Mouse (Mus musculus): ENCODE measurements around the gene Tle2. TPM values are rescaled to one million over a fixed set of nuclear protein-coding genes. Genes with fewer than 3 reads are reported as not detected.
A peak's percentile ranks its signal among the peaks of the same experiment; 100 is the strongest.

Tle2 gene
- polyA plus RNA-seq, 1 experiment = 164 TPM

DNA sequence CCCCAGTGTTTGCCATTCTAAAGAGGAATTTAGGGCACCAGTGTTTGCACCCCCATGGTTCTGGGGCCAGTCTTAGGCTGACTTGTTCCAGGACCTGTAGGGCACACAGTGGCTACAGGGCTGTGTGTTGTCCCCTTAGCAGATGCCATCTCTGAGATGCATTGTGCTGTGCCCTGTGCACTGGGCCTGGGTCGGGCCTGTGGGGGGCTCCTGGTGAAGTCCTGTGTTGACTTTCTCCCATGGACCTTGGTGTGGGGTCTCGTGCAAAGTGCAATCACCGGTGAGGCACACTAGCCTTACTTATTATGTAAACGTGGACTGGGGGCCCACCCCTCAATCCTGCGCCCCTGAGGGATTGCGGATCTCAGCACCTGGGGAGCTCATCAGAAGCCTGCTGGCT is 11.9 kb upstream of the Tle2 start:
- no peak overlapping the region for H3K4me3 ChIP-seq (replicated peaks; ENCODE audit: extremely low read depth, low read depth, low read length)
- TF ChIP-seq POLR2A (IDR thresholded peaks at IDR 0.05; ENCODE audit: borderline replicate concordance, extremely low read depth, low read depth, low read length) (no peak), CTCF (IDR thresholded peaks at IDR 0.05; ENCODE audit: insufficient read depth, low read length) (no peak)

DNA sequence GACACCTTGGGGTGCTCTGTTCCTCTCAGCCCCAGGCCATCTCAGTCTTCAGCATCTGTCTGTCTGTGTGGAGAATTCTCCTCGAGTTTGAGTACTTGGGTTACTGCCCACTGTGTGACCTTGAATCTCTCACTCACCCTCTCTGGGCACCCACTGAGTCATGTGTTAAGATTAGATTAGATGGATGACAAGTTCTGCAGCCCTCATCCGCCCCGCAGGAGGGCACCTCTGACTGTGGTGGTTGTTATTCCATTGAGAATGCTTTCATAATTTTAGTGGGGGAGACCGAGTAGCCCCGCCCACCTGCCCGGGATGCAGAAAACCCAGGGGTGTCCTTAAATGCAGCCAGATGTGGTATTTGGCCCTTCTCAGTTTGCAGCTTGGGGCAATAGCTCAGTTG is 10.9 kb upstream of the Tle2 start:
- DNase-seq = no peak
- WGBS = 35% methylated on average over 6 of the region's 6 CpGs
- Histone ChIP-seq H3K4me3 (replicated peaks; ENCODE audit: extremely low read depth, low read depth, low read length) (no peak overlapping the region), H3K4me1 (ENCODE audit: control insufficient read depth, insufficient read depth, low read length) (peaks cover 24% of the 10 kb centered on the region)
- TF ChIP-seq CTCF (IDR thresholded peaks at IDR 0.05; ENCODE audit: insufficient read depth, low read length) (no peak), POLR2A (IDR thresholded peaks at IDR 0.05; ENCODE audit: borderline replicate concordance, extremely low read depth, low read depth, low read length) (no peak)

More for the DNA sequence above, 11.9 kb upstream of the Tle2 start:
- no peak for DNase-seq
- peaks cover 24% of the 10 kb centered on the region for H3K4me1 ChIP-seq (ENCODE audit: control insufficient read depth, insufficient read depth, low read length)
- 81% methylated on average over 6 of the region's 6 CpGs for WGBS

DNA sequence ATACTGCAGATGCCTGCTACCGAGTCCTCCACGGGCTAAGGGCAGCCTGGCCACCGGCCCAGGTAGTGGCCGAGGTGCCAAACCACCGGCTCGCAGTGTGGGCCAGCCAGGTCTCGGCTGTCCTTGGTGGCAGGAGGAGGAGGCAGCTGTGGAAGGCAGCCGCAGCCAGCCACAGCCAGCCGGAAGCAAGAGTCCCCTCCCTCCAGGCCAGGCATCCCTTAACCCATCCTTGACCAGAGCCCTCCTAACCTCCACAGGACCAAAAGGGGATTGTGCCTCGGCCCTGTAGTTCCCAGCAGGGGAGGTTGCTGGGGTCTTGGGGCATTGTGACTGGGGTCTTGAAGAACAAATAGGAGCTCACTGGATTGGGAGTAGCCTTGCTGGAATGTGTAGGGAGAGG is 10.1 kb upstream of the Tle2 start:
- 3% methylated on average over 10 of the region's 10 CpGs for WGBS
- peaks cover 24% of the 10 kb centered on the region for H3K4me1 ChIP-seq (ENCODE audit: control insufficient read depth, insufficient read depth, low read length)
- no peak for TF ChIP-seq POLR2A (IDR thresholded peaks at IDR 0.05; ENCODE audit: borderline replicate concordance, extremely low read depth, low read depth, low read length)
- TF ChIP-seq CTCF (IDR thresholded peaks at IDR 0.05; ENCODE audit: insufficient read depth, low read length) = no peak
- no peak overlapping the region for H3K4me3 ChIP-seq (replicated peaks; ENCODE audit: extremely low read depth, low read depth, low read length)
- DNase-seq = peak; percentile 60

DNA sequence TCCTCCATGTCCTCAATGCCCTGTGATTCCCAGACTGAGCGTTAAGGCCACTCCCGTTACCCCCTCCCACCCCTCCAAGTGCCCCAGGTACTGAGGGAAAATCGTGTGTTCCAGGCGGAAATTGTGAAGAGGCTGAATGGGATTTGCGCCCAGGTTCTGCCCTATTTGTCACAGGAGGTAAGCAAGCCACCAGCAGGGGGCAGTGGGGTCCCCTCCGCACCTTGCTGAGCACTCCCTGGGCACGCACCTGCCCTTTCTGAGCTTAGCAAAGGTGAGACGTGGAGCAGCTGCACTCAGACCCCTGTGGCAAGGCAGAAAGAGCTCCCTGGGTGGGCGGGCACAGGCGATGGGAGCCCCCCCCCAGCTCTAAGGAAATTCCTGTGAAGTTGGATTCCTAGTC is 9.6 kb upstream of the Tle2 start:
- 55% methylated on average over 10 of the region's 10 CpGs for WGBS
- DNase-seq = peak; percentile 58
- no peak overlapping the region for H3K4me3 ChIP-seq (replicated peaks; ENCODE audit: extremely low read depth, low read depth, low read length)
- H3K4me1 ChIP-seq (ENCODE audit: control insufficient read depth, insufficient read depth, low read length) = peaks cover 24% of the 10 kb centered on the region
- TF ChIP-seq CTCF (IDR thresholded peaks at IDR 0.05; ENCODE audit: insufficient read depth, low read length) = peak; percentile 64
- TF ChIP-seq POLR2A (IDR thresholded peaks at IDR 0.05; ENCODE audit: borderline replicate concordance, extremely low read depth, low read depth, low read length) = no peak

DNA sequence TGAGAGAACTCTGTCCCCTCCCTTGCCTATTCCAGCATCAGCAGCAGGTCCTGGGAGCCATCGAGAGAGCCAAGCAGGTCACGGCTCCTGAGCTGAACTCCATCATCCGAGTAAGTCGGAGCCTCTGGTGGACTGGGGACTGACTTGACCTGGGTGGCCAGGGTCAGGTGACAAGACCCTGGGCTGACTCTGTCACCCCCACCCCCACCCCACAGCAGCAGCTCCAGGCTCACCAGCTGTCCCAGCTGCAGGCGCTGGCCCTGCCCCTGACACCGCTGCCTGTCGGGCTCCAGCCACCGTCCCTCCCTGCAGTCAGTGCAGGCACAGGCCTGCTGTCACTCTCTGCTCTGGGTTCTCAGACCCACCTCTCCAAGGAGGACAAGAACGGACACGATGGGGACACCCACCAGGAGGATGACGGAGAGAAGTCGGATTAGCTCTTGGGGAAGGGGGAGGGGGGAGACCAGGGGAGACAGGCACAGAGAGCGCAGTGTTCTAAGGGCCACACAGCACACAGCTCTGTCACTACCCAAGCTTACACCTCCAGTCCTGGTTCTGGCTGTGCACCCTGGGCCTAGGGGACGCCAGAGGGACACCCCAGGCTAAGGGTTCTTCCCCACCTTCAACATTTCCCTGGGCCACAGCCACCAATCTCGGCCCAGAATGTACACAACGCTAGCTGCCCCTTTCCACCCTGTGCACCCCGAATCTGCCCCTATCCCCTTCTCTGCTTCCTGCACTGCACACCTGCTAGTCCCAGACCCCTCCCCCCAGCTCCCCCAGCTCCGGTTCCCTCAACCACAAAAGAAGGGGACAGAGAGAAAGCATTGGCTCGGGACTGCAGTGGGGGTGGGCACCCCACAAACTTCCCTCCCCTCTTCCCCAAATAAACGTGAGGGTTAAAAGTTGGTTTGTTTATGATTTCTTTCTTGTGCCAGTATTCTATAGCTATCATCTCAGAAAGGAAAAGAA is 8.8 kb upstream of the Tle2 start:
- Histone ChIP-seq H3K4me1 (ENCODE audit: control insufficient read depth, insufficient read depth, low read length) (peaks cover 24% of the 10 kb centered on the region), H3K4me3 (replicated peaks; ENCODE audit: extremely low read depth, low read depth, low read length) (no peak overlapping the region)
- TF ChIP-seq CTCF (IDR thresholded peaks at IDR 0.05; ENCODE audit: insufficient read depth, low read length) = no peak
- no peak for TF ChIP-seq POLR2A (IDR thresholded peaks at IDR 0.05; ENCODE audit: borderline replicate concordance, extremely low read depth, low read depth, low read length)
- 62% methylated on average over 20 of the region's 20 CpGs for WGBS
- no peak for DNase-seq

DNA sequence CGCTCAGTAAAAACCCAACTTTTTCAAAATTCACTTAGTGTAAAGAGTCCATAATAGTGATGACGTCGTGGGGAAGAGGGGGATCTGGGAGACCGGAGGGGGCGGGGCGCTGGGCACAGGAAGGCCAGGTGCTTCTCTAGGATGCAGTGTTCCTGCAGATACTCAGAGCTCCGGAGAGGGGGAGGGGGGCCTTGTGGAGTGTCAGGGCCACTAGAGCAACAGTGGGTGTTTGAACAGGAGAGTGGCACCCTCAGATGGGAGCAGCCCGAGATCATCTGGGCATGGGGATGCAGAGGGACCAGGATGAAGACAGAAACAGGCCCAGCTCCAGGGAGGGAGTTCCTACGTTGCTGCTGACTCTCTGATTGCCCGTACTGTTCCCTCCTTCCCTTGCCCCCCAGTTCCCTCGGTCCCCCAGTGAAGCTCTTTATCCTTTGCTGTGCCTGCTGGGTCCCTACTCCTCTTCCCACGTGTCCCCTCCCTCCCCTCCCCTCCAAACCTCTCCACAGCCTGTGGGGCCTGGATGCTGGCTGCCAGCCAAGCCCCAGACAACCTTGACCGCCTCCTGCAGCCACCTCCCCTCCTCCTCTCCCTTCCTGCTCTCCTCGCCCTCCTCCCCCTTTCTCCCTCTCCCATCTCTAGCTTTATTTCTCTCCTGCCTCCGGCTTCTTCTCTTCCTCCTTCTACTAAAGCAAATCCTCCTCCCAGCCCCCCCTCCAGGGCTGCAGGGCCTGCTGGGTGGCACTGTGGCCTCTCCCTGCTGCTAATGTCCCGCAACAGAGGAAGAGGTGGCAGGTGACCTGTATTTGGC is 5.8 kb upstream of the Tle2 start:
- Histone ChIP-seq H3K4me3 (replicated peaks; ENCODE audit: extremely low read depth, low read depth, low read length) (no peak overlapping the region), H3K4me1 (ENCODE audit: control insufficient read depth, insufficient read depth, low read length) (peaks cover 11% of the 10 kb centered on the region)
- TF ChIP-seq POLR2A (IDR thresholded peaks at IDR 0.05; ENCODE audit: borderline replicate concordance, extremely low read depth, low read depth, low read length) = no peak
- TF ChIP-seq CTCF (IDR thresholded peaks at IDR 0.05; ENCODE audit: insufficient read depth, low read length) = no peak
- no peak for DNase-seq
- 29% methylated on average over 16 of the region's 16 CpGs for WGBS

DNA sequence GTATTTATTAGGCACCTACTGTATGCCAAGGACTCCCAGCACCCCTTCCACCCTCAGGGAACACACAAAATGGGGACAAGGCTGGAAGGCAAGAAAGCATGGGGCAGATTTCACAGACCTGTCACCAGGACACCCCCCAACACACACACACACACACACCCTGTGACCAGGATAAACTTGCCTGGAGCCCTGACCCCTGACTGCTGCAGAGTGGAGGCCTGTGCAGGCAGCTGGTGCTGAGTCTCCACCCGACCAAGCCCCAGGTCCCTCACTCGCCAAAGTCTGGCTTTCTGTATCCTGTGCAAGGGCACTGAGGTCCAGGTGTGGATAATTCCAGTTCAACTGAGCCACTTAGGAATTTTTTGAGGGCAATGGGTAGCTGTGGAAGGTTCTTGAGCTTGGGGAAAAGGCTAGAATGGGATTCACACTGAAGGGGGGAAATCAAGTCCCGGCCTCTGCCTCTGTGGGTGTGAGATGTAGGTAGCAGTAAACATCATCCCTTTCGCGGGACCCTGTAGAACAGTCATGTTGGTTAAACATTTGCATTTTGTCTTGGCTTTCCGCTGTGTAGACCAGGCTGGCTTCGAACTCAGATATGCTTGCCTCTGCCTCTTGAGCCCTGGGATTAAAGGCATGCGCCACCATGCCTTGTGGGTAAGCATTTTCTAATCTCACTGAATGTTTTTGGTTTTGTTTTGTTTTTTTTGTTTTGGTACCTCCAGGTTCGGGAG is 4.7 kb upstream of the Tle2 start:
- TF ChIP-seq POLR2A (IDR thresholded peaks at IDR 0.05; ENCODE audit: borderline replicate concordance, extremely low read depth, low read depth, low read length) = no peak
- TF ChIP-seq CTCF (IDR thresholded peaks at IDR 0.05; ENCODE audit: insufficient read depth, low read length) = no peak
- H3K4me1 ChIP-seq (ENCODE audit: control insufficient read depth, insufficient read depth, low read length) = peaks cover under 1% of the 10 kb centered on the region; the same call in 1 of the 2 replicates

DNA sequence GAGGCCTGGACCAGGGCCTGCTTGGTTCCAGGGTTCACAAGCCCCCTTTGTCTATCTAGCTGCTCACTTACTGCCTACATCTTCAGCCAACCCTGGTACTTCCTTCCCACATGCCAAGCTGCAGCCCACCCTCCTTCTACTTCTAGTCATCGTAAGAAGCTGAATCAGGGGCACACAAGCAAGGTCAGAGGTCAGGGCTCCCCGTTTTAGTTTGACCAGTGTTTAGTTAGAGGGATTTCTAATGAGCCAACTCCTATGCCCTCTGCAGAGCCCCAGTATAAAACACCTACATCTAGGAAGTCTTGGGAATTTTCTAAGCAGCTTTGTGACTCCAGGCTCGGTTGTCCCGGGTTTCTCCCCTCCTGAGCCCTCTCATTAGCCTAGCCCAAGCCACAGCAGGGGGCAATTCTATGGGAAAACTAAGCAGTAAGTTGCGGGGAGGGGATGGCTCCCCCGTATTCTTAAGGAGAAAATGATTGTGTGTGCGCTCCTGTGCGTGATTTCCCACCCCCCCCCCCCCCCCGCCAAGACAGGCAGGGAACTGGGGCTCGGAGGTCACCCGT is 4.0 kb upstream of the Tle2 start:
- Histone ChIP-seq H3K4me3 (replicated peaks; ENCODE audit: extremely low read depth, low read depth, low read length) (peak overlapping the region; percentile 54), H3K4me1 (ENCODE audit: control insufficient read depth, insufficient read depth, low read length) (0 out of 2 replicates have a peak, but pooled peaks cover 2% of the 10 kb centered on the region)
- 15% methylated on average over 8 of the region's 11 CpGs for WGBS
- no peak for DNase-seq
- TF ChIP-seq POLR2A (IDR thresholded peaks at IDR 0.05; ENCODE audit: borderline replicate concordance, extremely low read depth, low read depth, low read length) (no peak), CTCF (IDR thresholded peaks at IDR 0.05; ENCODE audit: insufficient read depth, low read length) (no peak)

More for the DNA sequence above, 4.7 kb upstream of the Tle2 start:
- WGBS = 80% methylated on average over 9 of the region's 9 CpGs
- no peak overlapping the region for H3K4me3 ChIP-seq (replicated peaks; ENCODE audit: extremely low read depth, low read depth, low read length)
- DNase-seq = no peak
